Mouse (Mus musculus) left cerebral cortex, adult 11 months (tissue): ENCODE data around the gene AW549877.

Experiments used
- DNase-seq: peaks from one replicate; pipeline ENCODE4 v3.0.0; 2022; ENCODE audit warnings: low spot score

Gene AW549877

GRCm38 (mm10) chr15:3982732-3983131 is 12.8 kb downstream of the AW549877 start:
- no peak for DNase-seq

DNA sequence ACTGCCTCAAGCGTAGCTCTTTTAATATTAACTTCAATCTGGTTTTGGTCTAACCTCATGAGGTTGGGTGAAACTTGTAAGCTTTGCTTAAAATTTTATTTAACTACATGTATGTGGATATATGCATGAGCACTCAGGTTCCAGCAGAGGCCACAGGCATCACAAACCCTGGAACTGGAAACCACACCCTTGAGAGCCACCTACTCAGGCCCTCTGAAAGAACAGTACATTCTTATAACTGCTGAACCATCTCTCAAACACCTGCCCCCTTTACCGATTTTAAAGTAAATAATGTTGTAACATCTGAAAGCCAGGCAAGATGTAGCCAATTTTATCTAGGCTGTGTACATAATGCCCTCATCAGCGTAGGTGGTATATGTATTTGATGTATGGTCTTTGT is 15.7 kb downstream of the AW549877 start:
- no peak for DNase-seq

- peak; percentile 61 for DNase-seq
These were observed 16.3 kb downstream of the AW549877 start, which contains the start of gene Fbxo4 for GRCm38 (mm10) chr15:3979061-3979848. TSS of gene Fbxo4 (minus strand) at chr15:3979573.

DNA sequence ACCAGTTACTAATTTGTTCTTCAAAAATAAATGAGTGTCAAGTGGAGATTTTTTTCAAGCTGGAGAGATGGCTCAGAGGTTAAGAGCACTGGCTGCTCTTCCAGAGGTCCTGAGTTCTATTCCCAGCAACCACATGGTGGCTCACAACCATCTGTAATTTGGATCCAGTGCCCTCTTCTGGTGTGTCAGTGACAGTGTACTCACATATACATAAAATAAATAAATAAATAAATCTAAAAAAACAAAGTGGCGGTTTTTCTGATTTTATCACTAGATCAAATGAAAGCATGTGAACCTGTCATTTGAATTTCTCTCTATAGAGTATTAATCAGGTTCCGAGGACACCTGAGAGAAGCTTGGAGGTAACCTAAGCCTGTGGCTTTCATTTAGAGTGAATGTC is 17.3 kb downstream of the AW549877 start:
- DNase-seq: no peak

GRCm38 (mm10) chr15:3973300-3973699 is 22.2 kb downstream of the AW549877 start:
- DNase-seq: no peak

- no peak for DNase-seq
These were observed 25.4 kb downstream of the AW549877 start for GRCm38 (mm10) chr15:3970193-3970592.

- DNase-seq: no peak
These were observed 25.8 kb downstream of the AW549877 start for GRCm38 (mm10) chr15:3969743-3970142.

DNA sequence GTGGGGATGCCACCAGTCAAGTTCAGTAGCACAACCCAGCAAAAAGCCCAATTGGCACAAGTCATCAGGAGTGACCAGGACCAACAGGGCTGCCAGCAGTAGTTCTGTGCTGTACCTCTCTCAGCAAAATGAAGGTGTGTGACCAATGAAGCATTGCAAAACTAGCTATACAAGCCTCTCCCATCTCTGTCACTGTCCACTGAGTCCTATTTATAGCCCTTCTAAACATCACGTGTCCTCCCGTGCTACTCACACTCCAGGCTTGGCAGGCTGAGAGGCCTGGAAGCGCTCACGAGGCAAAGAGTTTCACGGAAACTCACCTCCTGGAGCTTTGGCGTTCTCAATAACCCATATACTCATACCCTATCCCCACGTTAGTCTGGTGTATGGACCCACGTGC is 33.3 kb downstream of the AW549877 start:
- no peak for DNase-seq

DNA sequence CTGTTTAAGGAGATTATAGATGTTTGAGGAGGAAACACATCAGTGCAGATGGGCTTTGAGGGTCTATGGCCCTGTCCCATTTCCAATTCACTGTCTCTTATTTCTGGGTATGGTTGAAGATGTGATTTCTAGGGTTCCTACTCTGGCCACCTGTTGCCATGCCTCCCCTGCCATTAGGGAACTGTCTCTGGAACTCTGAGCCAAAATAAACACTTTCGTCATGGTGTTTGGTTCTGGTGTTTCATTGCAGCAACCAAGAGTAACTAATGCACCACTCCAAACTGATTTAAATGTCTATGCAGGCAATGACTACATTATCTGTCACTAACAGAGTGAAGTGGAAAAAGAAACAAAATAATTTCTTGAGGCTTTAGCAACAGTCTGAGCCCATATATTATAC is 35.5 kb downstream of the AW549877 start:
- no peak for DNase-seq

- peak; percentile 33 for DNase-seq
These were observed 37.6 kb downstream of the AW549877 start for GRCm38 (mm10) chr15:3957982-3958381.

GRCm38 (mm10) chr15:3954971-3955370 is 40.6 kb downstream of the AW549877 start:
- no peak for DNase-seq

- no peak for DNase-seq
These were observed 57.4 kb downstream of the AW549877 start for GRCm38 (mm10) chr15:3938132-3938531.

DNA sequence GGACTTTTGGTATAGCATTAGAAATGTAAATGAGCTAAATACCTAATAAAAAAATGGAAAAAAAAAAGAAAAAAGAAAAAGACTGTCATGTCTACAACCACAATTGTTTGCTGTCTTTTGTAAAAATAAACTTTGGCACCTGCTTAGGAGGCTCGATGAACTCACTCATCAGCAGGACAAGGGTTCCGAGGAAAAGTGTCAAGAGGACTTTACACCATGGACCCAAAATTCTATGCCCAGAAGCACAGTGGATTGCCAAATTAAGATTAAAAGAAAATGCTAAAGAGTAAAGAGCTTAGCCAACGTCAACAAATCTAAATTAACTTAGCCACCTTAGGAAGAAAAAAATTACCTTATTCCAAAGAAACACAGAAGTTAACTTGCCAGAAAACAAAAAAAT is 59.5 kb downstream of the AW549877 start:
- no peak for DNase-seq

DNA sequence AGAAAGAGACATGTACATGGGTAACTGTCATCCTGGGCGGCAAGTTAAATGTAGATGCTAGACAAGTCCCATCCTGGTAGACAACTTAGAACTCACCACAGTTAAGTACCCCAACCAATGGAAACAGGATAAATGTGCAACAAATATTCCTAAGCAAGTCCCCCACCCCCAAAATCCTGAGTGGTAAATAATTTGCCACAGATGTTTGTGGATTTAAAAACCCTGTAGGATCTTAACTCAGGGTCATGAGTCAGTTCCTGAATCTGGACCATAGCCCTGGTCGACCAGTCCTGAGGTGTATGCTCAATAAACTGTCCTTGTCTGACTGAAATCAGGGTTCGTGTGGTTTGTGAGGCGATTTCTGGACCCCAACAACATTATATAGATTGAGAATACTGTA is 62.1 kb downstream of the AW549877 start:
- DNase-seq: no peak
